Mouse (Mus musculus) fat pad, adult 2 months (tissue): ENCODE measurements around the gene Shoc2.
A peak's percentile ranks its signal among the peaks of the same experiment; 100 is the strongest.
"Not testable (repeated sequence)": the region's sequence is repeated elsewhere in the genome, so short reads cannot be mapped to it uniquely, and the experiment has no call there.

Experiments
- DNase-seq: peaks from one replicate; pipeline ENCODE4 v3.0.0-alpha.2; 2011; ENCODE audit warnings: low read depth, low spot score; ENCODE audit errors: extremely low read depth

The Shoc2 gene

GRCm38 (mm10) chr19:53929218-53929617 is 14.9 kb upstream of the Shoc2 start:
- DNase-seq: no peak

DNA sequence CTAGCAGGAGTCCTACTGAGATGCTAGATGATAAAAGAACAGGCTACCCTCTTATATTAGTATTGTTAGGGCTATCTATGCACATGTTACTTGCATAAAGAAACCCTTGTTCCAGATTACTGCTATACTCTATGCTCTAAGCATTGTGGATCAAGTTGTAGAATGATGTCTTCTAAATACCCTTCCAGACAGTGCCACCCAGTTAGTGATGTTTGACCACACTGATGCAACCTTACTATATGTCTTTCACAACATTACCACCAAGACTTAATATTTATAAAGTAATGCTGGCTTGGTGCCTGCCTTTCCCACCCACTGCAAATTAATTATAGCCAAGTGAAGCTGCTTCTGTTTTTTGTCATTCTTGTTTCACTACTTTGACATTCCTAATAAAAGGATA is 11.1 kb upstream of the Shoc2 start:
- DNase-seq: no peak

- DNase-seq: no peak
Observed at GRCm38 (mm10) chr19:53934046-53934445, 10.1 kb upstream of the Shoc2 start.

DNA sequence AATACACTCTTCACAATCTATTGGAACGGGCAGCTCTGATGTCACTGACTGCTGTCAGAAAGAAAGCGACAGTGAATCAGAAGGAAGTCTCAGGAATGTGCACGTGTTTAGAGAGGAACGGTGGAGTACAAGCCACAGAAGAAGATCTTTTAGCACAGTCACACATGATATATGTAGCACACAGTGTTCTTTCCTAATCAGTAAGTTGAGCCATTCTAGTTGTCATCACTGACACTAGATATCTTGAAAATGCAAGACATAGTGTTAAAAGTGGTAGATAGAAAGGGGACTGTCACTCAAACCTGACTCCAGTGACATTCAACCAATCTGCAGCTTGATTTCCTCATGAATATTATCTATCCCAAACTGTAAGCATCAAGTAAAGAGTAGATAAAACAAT is 4.6 kb upstream of the Shoc2 start:
- DNase-seq: no peak

DNA sequence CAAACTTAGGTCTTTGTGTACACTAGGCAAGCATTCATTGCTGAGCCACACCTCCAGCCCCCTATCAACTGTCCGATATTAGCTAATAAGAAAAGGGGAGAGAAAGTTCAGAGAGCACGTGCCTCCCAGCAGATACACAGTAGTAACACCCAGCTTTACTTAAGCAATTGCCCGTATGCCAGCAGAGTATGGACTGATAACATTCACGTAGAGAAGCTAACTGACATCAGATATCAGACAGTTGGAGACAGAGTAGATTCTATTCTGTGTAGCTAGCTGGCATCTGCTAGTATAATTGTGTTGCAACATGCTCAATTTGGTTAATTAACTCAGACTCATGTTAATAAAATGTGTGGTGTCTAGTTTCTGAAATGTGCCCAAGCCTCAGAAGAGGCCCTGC is 3.0 kb upstream of the Shoc2 start:
- DNase-seq: no peak

- DNase-seq: peak; percentile 85
Observed at GRCm38 (mm10) chr19:53942342-53942741, 1.8 kb upstream of the Shoc2 start.

GRCm38 (mm10) chr19:53944786-53945169 is 672 bp downstream of the Shoc2 start:
- DNase-seq: no peak

GRCm38 (mm10) chr19:53945171-53946042 is 1.3 kb downstream of the Shoc2 start:
- DNase-seq: no peak

- no peak for DNase-seq
Observed at GRCm38 (mm10) chr19:53957513-53957912, 13.4 kb downstream of the Shoc2 start.

DNA sequence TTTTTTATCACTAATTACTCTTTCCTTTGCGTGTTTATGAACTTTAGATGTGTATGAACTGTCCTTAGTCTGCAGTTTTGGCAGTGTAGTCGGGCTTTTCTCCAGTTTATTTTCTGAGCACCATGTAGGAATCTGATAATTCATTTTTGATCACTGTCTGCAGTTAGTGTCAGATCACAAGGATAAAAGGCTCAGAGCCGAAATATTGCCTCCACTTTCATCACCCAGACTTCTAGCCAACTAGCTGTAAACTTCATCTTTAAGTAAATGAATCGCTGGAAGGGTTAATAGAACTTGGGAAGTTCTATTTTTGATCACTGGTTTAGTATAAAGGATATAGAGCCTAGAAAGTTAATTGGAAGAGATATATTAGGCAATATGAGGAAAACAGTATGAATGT is 18.4 kb downstream of the Shoc2 start:
- DNase-seq: no peak

GRCm38 (mm10) chr19:53964347-53964746 is 20.2 kb downstream of the Shoc2 start:
- DNase-seq: not testable (repeated sequence)

- no peak for DNase-seq
Observed at GRCm38 (mm10) chr19:53964910-53965633, 21.0 kb downstream of the Shoc2 start.

DNA sequence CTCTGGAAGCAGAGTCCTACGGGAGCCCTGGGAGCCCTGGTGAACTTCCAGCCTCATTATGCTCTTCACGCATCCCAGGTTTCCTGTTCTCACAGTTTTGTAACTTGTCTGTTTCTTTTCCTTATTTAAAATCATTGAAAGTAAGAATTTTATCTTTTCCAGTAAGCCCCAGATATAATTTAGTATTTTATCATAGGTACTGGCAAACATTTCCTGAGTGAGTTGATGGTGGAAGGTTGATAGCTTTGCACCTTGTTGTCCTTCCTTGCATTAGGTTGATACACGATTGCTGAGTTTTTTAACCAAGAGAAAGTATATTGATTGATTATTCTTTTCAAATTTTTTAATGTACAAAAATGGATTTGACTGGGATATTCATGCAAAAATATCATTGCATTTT is 25.1 kb downstream of the Shoc2 start:
- DNase-seq: no peak

- DNase-seq: no peak
Observed at GRCm38 (mm10) chr19:53971938-53972337, 27.8 kb downstream of the Shoc2 start.

GRCm38 (mm10) chr19:53973656-53974055 is 29.6 kb downstream of the Shoc2 start:
- DNase-seq: no peak

- no peak for DNase-seq
Observed at GRCm38 (mm10) chr19:53982041-53982440, 37.9 kb downstream of the Shoc2 start.

GRCm38 (mm10) chr19:53983336-53983735 is 39.2 kb downstream of the Shoc2 start:
- DNase-seq: no peak

DNA sequence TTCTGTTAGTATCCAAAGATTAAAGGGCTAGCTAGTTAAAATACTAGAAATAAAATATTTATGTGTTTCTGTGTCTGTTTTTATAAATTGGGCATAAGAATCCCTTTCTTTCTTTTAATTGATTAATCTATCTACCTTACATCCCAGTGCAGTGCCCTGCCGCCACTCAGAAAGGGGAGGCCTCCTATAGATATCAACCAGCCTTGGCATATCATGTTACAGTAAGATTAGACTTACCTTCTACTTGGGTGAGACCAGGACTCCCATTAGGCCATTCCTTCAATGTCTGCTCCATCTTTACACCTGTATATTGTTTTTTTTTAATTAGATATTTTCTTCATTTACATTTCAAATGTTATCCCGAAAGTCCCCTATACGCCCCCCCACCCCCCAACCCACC is 40.5 kb downstream of the Shoc2 start:
- DNase-seq: no peak

DNA sequence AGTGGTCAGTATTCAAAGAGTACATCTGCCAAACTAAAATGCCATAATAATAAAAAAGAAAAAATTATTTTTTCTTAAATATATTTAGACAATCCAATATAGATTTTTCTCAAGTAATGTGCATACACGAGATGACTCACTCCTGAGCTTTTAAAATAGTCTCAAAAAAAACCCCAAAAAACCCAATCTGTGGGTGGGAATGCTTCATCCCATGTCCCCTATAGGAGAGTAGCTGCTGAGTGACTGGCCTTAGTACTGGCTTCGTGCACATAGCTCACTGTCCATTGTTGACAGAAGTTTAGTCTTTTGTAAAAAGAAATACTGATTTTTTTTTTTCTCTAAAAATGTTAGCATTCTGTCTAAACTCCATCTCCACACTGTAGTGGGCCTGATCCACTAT is 46.4 kb downstream of the Shoc2 start:
- no peak for DNase-seq

GRCm38 (mm10) chr19:53993860-53994259 is 49.8 kb downstream of the Shoc2 start:
- no peak for DNase-seq

GRCm38 (mm10) chr19:53994276-53994675 is 50.2 kb downstream of the Shoc2 start:
- DNase-seq: no peak

- no peak for DNase-seq
Observed at GRCm38 (mm10) chr19:54010973-54011372, 66.9 kb downstream of the Shoc2 start.
